Mouse (Mus musculus): Measurements from ENCODE around the gene Magea5.
"Not testable (repeated sequence)": the region's sequence is repeated elsewhere in the genome, so short reads cannot be mapped to it uniquely, and the experiment has no call there.

DNA sequence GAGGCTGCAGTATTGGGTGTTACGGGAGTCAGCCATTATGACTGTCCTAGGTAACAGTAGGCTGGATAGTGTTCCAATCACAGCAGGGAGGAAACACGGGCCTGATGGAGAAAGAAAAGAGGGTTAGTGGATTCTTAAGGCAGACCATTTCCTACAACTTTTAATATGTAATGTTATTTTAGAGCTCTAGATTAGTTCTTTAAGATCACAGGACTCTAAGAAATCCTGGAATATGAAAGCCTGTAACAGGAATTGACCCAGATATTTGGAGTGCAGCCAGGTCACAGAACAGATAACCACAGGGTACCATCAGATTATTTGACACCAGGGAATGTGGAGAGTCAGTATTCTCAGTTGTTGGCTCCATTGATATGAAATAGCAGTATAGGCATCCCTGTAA, 26.7 kb upstream of the Magea5 start, which contains the start of gene Magea1:
- TF ChIP-seq CTCF, POLR2A (IDR thresholded peaks at IDR 0.05; ENCODE audit: insufficient read depth, low read depth, low read length): not testable (repeated sequence)
